Mouse (Mus musculus): ENCODE measurements around the gene Lcp1. TPM values are rescaled to one million over a fixed set of nuclear protein-coding genes. Genes with fewer than 3 reads are reported as not detected.

Gene Lcp1
- polyA plus RNA-seq, 1 experiment from 2014 or later: 16.5 TPM

GRCm38 (mm10) chr14:75208572-75209151 is 77.8 kb downstream of the Lcp1 start:
- no peak for ATAC-seq
- 83% methylated on average over 6 of the region's 6 CpGs for WGBS

GRCm38 (mm10) chr14:75213752-75214151 is 82.9 kb downstream of the Lcp1 start:
- Histone ChIP-seq H3K4me3 (ENCODE audit: low read depth, low read length) (no peak overlapping the region), H3K36me3 (ENCODE audit: control insufficient read depth, insufficient read depth, low read length) (no peaks in the 10 kb centered on the region), H3K9me3 (replicated peaks; ENCODE audit: control insufficient read depth, low read length) (no peaks in the 10 kb centered on the region), H3K9ac (ENCODE audit: low read length) (no peak overlapping the region), H3K4me1 (ENCODE audit: control insufficient read depth, insufficient read depth, low read length) (peaks cover 3% of the 10 kb centered on the region; the same call in 1 of the 2 replicates), H3K27me3 (replicated peaks; ENCODE audit: control insufficient read depth, insufficient read depth, low read length) (no peaks in the 10 kb centered on the region), H3K27ac (ENCODE audit: low read depth, low read length) (peak overlapping the region; percentile 58), H3K4me2 (ENCODE audit: low read length) (no peak overlapping the region)
- ATAC-seq (no peak), DNase-seq (ENCODE audit: low spot score) (no peak)
- 87% methylated on average over 11 of the region's 11 CpGs for WGBS

More at GRCm38 (mm10) chr14:75208572-75209151, 77.8 kb downstream of the Lcp1 start:
- Histone ChIP-seq H3K4me2 (ENCODE audit: low read length) (no peak overlapping the region), H3K36me3 (ENCODE audit: control insufficient read depth, insufficient read depth, low read length) (no peaks in the 10 kb centered on the region), H3K4me1 (ENCODE audit: control insufficient read depth, insufficient read depth, low read length) (no peaks in the 10 kb centered on the region), H3K4me3 (ENCODE audit: low read depth, low read length) (no peak overlapping the region), H3K9ac (ENCODE audit: low read length) (no peak overlapping the region), H3K27ac (ENCODE audit: low read depth, low read length) (no peak overlapping the region), H3K9me3 (replicated peaks; ENCODE audit: control insufficient read depth, low read length) (no peaks in the 10 kb centered on the region), H3K27me3 (replicated peaks; ENCODE audit: control insufficient read depth, insufficient read depth, low read length) (no peaks in the 10 kb centered on the region)
- DNase-seq (ENCODE audit: low spot score): no peak

GRCm38 (mm10) chr14:75218843-75219242 is 87.9 kb downstream of the Lcp1 start:
- Histone ChIP-seq H3K36me3 (ENCODE audit: control insufficient read depth, insufficient read depth, low read length) (no peaks in the 10 kb centered on the region), H3K4me2 (ENCODE audit: low read length) (no peak overlapping the region), H3K27ac (ENCODE audit: low read depth, low read length) (peak overlapping the region; percentile 64), H3K4me1 (ENCODE audit: control insufficient read depth, insufficient read depth, low read length) (peaks cover 9% of the 10 kb centered on the region; the same call in 1 of the 2 replicates), H3K9me3 (replicated peaks; ENCODE audit: control insufficient read depth, low read length) (no peaks in the 10 kb centered on the region), H3K9ac (ENCODE audit: low read length) (no peak overlapping the region), H3K4me3 (ENCODE audit: low read depth, low read length) (no peak overlapping the region), H3K27me3 (replicated peaks; ENCODE audit: control insufficient read depth, insufficient read depth, low read length) (no peaks in the 10 kb centered on the region)
- ATAC-seq (peak; percentile 57), DNase-seq (ENCODE audit: low spot score) (no peak)
- WGBS: 82% methylated on average over 2 of the region's 2 CpGs

GRCm38 (mm10) chr14:75219250-75219913 is 88.5 kb downstream of the Lcp1 start:
- ATAC-seq: peak; percentile 92
- peak; percentile 90 for DNase-seq (ENCODE audit: low spot score)

GRCm38 (mm10) chr14:75222386-75222785 is 91.5 kb downstream of the Lcp1 start:
- 86% methylated on average over 6 of the region's 6 CpGs for WGBS
- no peak overlapping the region for H3K4me3 ChIP-seq (ENCODE audit: low read depth, low read length)
- H3K27ac ChIP-seq (ENCODE audit: low read depth, low read length): no peak overlapping the region
- no peaks in the 10 kb centered on the region for H3K36me3 ChIP-seq (ENCODE audit: control insufficient read depth, insufficient read depth, low read length)
- peaks cover 19% of the 10 kb centered on the region for H3K4me1 ChIP-seq (ENCODE audit: control insufficient read depth, insufficient read depth, low read length)
- H3K27me3 ChIP-seq (replicated peaks; ENCODE audit: control insufficient read depth, insufficient read depth, low read length): no peaks in the 10 kb centered on the region
- H3K9me3 ChIP-seq (replicated peaks; ENCODE audit: control insufficient read depth, low read length): no peaks in the 10 kb centered on the region
- H3K4me2 ChIP-seq (ENCODE audit: low read length): no peak overlapping the region
- H3K9ac ChIP-seq (ENCODE audit: low read length): no peak overlapping the region
- DNase-seq (ENCODE audit: low spot score) (no peak), ATAC-seq (no peak)

More at GRCm38 (mm10) chr14:75219250-75219913, 88.5 kb downstream of the Lcp1 start:
- peak overlapping the region; percentile 81 for H3K27ac ChIP-seq (ENCODE audit: low read depth, low read length)
- H3K27me3 ChIP-seq (replicated peaks; ENCODE audit: control insufficient read depth, insufficient read depth, low read length): no peaks in the 10 kb centered on the region
- no peaks in the 10 kb centered on the region for H3K36me3 ChIP-seq (ENCODE audit: control insufficient read depth, insufficient read depth, low read length)
- H3K4me2 ChIP-seq (ENCODE audit: low read length): no peak overlapping the region
- WGBS: 30% methylated on average over 5 of the region's 5 CpGs
- peaks cover 9% of the 10 kb centered on the region; the same call in 1 of the 2 replicates for H3K4me1 ChIP-seq (ENCODE audit: control insufficient read depth, insufficient read depth, low read length)
- H3K9ac ChIP-seq (ENCODE audit: low read length): no peak overlapping the region
- no peak overlapping the region for H3K4me3 ChIP-seq (ENCODE audit: low read depth, low read length)
- H3K9me3 ChIP-seq (replicated peaks; ENCODE audit: control insufficient read depth, low read length): no peaks in the 10 kb centered on the region

- H3K36me3 ChIP-seq (ENCODE audit: control insufficient read depth, insufficient read depth, low read length): no peaks in the 10 kb centered on the region
- H3K27me3 ChIP-seq (replicated peaks; ENCODE audit: control insufficient read depth, insufficient read depth, low read length): no peaks in the 10 kb centered on the region
- peaks cover 10% of the 10 kb centered on the region for H3K4me1 ChIP-seq (ENCODE audit: control insufficient read depth, insufficient read depth, low read length)
- no peak overlapping the region for H3K4me2 ChIP-seq (ENCODE audit: low read length)
- ATAC-seq (no peak), DNase-seq (ENCODE audit: low spot score) (no peak)
- H3K4me3 ChIP-seq (ENCODE audit: low read depth, low read length): no peak overlapping the region
- H3K9ac ChIP-seq (ENCODE audit: low read length): no peak overlapping the region
- WGBS: 79% methylated on average over 6 of the region's 6 CpGs
- no peak overlapping the region for H3K27ac ChIP-seq (ENCODE audit: low read depth, low read length)
- no peaks in the 10 kb centered on the region for H3K9me3 ChIP-seq (replicated peaks; ENCODE audit: control insufficient read depth, low read length)
Observed at GRCm38 (mm10) chr14:75227453-75228084, 96.7 kb downstream of the Lcp1 start.

GRCm38 (mm10) chr14:75229834-75230233 is 98.9 kb downstream of the Lcp1 start:
- Histone ChIP-seq H3K4me1 (ENCODE audit: control insufficient read depth, insufficient read depth, low read length) (peaks cover 13% of the 10 kb centered on the region), H3K9me3 (replicated peaks; ENCODE audit: control insufficient read depth, low read length) (no peaks in the 10 kb centered on the region), H3K9ac (ENCODE audit: low read length) (no peak overlapping the region), H3K4me2 (ENCODE audit: low read length) (no peak overlapping the region), H3K4me3 (ENCODE audit: low read depth, low read length) (no peak overlapping the region), H3K27me3 (replicated peaks; ENCODE audit: control insufficient read depth, insufficient read depth, low read length) (no peaks in the 10 kb centered on the region), H3K36me3 (ENCODE audit: control insufficient read depth, insufficient read depth, low read length) (no peaks in the 10 kb centered on the region), H3K27ac (ENCODE audit: low read depth, low read length) (no peak overlapping the region)
- 61% methylated on average over 2 of the region's 2 CpGs for WGBS
- DNase-seq (ENCODE audit: low spot score) (peak; percentile 60), ATAC-seq (peak; percentile 46; the same call in 1 of the 2 replicates)

GRCm38 (mm10) chr14:75233070-75233469 is 102.2 kb downstream of the Lcp1 start:
- no peak overlapping the region for H3K4me2 ChIP-seq (ENCODE audit: low read length)
- no peaks in the 10 kb centered on the region for H3K27me3 ChIP-seq (replicated peaks; ENCODE audit: control insufficient read depth, insufficient read depth, low read length)
- WGBS: 92% methylated on average over 5 of the region's 5 CpGs
- H3K4me3 ChIP-seq (ENCODE audit: low read depth, low read length): no peak overlapping the region
- H3K27ac ChIP-seq (ENCODE audit: low read depth, low read length): no peak overlapping the region
- no peaks in the 10 kb centered on the region for H3K9me3 ChIP-seq (replicated peaks; ENCODE audit: control insufficient read depth, low read length)
- no peak overlapping the region for H3K9ac ChIP-seq (ENCODE audit: low read length)
- DNase-seq (ENCODE audit: low spot score) (no peak), ATAC-seq (no peak)
- H3K36me3 ChIP-seq (ENCODE audit: control insufficient read depth, insufficient read depth, low read length): no peaks in the 10 kb centered on the region
- peaks cover 23% of the 10 kb centered on the region for H3K4me1 ChIP-seq (ENCODE audit: control insufficient read depth, insufficient read depth, low read length)

GRCm38 (mm10) chr14:75235552-75235951 is 104.7 kb downstream of the Lcp1 start:
- Histone ChIP-seq H3K9me3 (replicated peaks; ENCODE audit: control insufficient read depth, low read length) (no peaks in the 10 kb centered on the region), H3K27ac (ENCODE audit: low read depth, low read length) (peak overlapping the region; percentile 90), H3K4me1 (ENCODE audit: control insufficient read depth, insufficient read depth, low read length) (peaks cover 25% of the 10 kb centered on the region), H3K27me3 (replicated peaks; ENCODE audit: control insufficient read depth, insufficient read depth, low read length) (no peaks in the 10 kb centered on the region), H3K4me3 (ENCODE audit: low read depth, low read length) (no peak overlapping the region), H3K36me3 (ENCODE audit: control insufficient read depth, insufficient read depth, low read length) (no peaks in the 10 kb centered on the region), H3K4me2 (ENCODE audit: low read length) (peak overlapping the region; percentile 41), H3K9ac (ENCODE audit: low read length) (no peak overlapping the region)
- DNase-seq (ENCODE audit: low spot score) (no peak), ATAC-seq (peak; percentile 52)
- WGBS: 16% methylated on average over 8 of the region's 8 CpGs
